Mouse (Mus musculus) heart, embryonic 14.5 days (tissue): ENCODE data around the gene Atp6v1g1. TPM values are rescaled to one million over a fixed set of nuclear protein-coding genes. Genes with fewer than 3 reads are reported as not detected.

Source experiments
- ATAC-seq: fragments of 200-750 bp; cut with Nextera tagmentation; 2 replicates; pipeline ENCODE4 v1.8.0; 2017; ENCODE audit warnings: low read depth, moderate TSS enrichment; ENCODE audit not compliant: insufficient number of reproducible peaks, insufficient read depth, low FRiP score
- H3K27ac ChIP-seq, 2 experiments: fragments of 200-500 bp in 1 of 2; fragments of 300-500 bp in 1 of 2; sonication (generic) in 1 of 2; replicated peaks in 1 of 2; 2 replicates each; pipeline ENCODE4 v1.5.1; 2012 to 2014; ENCODE audit warnings: low read depth in 2 of 2, low read length in 2 of 2, control low read depth in 1 of 2, mild to moderate bottlenecking in 1 of 2, mixed read lengths in 1 of 2; ENCODE audit not compliant: control insufficient read depth in 1 of 2, insufficient read depth in 1 of 2
- H3K27me3 ChIP-seq: fragments of 300-500 bp; sonication (generic); 2 replicates; pipeline ENCODE4 v1.6.1; 2014; ENCODE audit warnings: mild to moderate bottlenecking, low read length, control low read depth; ENCODE audit not compliant: control insufficient read depth, insufficient read depth
- H3K36me3 ChIP-seq: fragments of 300-500 bp; sonication (generic); 2 replicates; pipeline ENCODE4 v1.6.1; 2014; ENCODE audit warnings: mild to moderate bottlenecking, control low read depth, low read length, mixed read lengths; ENCODE audit not compliant: control insufficient read depth, insufficient read depth
- H3K4me1 ChIP-seq, 2 experiments: fragments of 200-500 bp in 1 of 2; fragments of 300-500 bp in 1 of 2; sonication (generic) in 1 of 2; 2 replicates each; pipeline ENCODE4 v1.6.1; 2012 to 2014; ENCODE audit warnings: low read length in 2 of 2, control low read depth in 1 of 2, mixed read lengths in 1 of 2; ENCODE audit not compliant: control insufficient read depth in 2 of 2, insufficient read depth in 2 of 2
- H3K4me2 ChIP-seq: fragments of 300-500 bp; sonication (generic); 2 replicates; pipeline ENCODE4 v1.6.1; 2014; ENCODE audit warnings: mild to moderate bottlenecking, low read length
- H3K4me3 ChIP-seq, 2 experiments: fragments of 200-500 bp in 1 of 2; fragments of 300-500 bp in 1 of 2; sonication (generic) in 1 of 2; 2 replicates each; pipeline ENCODE4 v1.5.1; 2012 to 2014; ENCODE audit warnings: low read length in 2 of 2, mild to moderate bottlenecking in 2 of 2, control low read depth in 1 of 2, low read depth in 1 of 2, moderate library complexity in 1 of 2; ENCODE audit not compliant: control insufficient read depth in 1 of 2, insufficient read depth in 1 of 2
- H3K9ac ChIP-seq: fragments of 300-500 bp; sonication (generic); 2 replicates; pipeline ENCODE4 v1.6.1; 2014; ENCODE audit warnings: mild to moderate bottlenecking, low read length
- H3K9me3 ChIP-seq: fragments of 300-500 bp; sonication (generic); 2 replicates; pipeline ENCODE4 v1.6.1; 2016; ENCODE audit warnings: low read length, control low read depth; ENCODE audit not compliant: control insufficient read depth
- WGBS: fragments of 180-500 bp; shearing (Covaris S2); extraction: QIAGEN DNeasy Blood & Tissue Kit; methylation state at CpG from one replicate; pipeline ENCODE4 v1.1.7; 2014; 5-methylcytosine and 5-hydroxymethylcytosine counted together
- polyA plus RNA-seq: library from polyadenylated mRNA; unstranded; fragments of >200 nt; fragmentation: Nextera tagmentation; extraction: Ambion mirVana; gene quantifications from 2 replicates; pipeline ENCODE4 v1.2.1, GENCODE M21; 2014

Gene Atp6v1g1
- polyA plus RNA-seq, 1 experiment from 2014 or later: 216 TPM

DNA sequence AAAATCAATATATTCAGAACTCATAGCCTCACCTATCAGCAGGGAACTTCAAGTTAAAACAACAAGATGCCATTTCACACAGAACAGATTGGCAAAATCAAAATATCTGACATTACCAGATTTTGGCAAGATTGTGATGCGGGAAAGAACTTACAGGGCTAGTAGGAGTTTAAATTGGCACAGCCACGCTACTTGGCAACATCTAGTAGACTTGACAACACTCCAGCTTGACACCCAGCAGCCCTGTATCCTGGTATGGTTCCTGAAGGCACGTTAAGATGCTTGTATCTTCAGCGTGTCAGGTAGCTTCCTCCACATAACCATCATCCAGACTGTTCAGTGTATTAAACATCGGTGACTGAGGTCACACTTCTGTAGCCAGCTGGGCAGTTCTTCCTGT, 37.1 kb upstream of the Atp6v1g1 start:
- ATAC-seq: no peak
- Histone ChIP-seq H3K9ac (no peak overlapping the region), H3K4me2 (no peak overlapping the region), H3K27ac (no peak overlapping the region), H3K36me3 (no peaks in the 10 kb centered on the region), H3K27me3 (no peaks in the 10 kb centered on the region), H3K4me1 (no peaks in the 10 kb centered on the region), H3K9me3 (no peaks in the 10 kb centered on the region), H3K4me3 (no peak overlapping the region)
- 64% methylated on average over 5 of the region's 5 CpGs for WGBS

DNA sequence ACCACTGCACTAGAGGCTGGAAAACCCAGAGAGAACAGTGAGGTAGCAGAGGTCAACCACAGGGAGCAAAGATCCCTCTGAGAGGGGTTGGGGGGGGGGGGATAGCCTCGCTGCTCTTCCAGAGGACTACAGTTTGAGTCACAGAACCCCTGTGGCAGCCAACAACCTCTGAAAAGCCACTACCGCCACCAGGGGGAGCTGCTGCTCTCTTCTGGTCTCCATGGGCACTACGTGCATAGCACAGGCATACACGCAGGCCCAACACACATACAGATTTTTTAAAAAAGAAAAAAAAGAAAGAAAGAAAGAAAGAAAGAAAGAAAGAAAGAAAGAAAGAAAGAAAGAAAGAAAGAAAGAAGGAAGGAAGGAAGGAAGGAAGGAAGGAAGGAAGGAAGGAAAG, 36.3 kb upstream of the Atp6v1g1 start:
- no peak for ATAC-seq
- 20% methylated on average over 4 of the region's 4 CpGs for WGBS

DNA sequence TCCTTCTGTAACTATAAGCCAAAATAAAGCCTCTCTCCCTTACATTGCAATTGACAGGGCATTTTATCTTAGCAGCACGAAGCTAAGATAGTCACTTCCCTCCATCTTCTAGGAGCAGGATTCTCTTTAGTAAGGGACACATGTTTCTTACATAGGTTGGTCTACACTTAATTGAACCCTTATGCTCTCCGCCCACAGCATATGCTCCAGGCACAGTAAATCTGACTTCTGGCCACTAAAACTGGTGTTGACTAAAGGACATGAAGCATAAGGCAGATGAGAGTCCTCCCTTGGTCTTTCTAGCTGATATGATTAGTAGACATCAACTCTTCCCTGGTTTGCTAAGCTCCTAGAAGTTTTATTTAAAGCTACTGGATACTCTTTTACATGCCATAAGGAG, 31.7 kb upstream of the Atp6v1g1 start:
- H3K9me3 ChIP-seq: no peaks in the 10 kb centered on the region
- no peaks in the 10 kb centered on the region for H3K4me1 ChIP-seq
- no peak overlapping the region for H3K4me2 ChIP-seq
- H3K9ac ChIP-seq: no peak overlapping the region
- no peak overlapping the region for H3K4me3 ChIP-seq
- 66% methylated on average over 2 of the region's 2 CpGs for WGBS
- H3K27me3 ChIP-seq: 0 out of 2 replicates have a peak, but pooled peaks cover 3% of the 10 kb centered on the region
- ATAC-seq: no peak
- no peak overlapping the region for H3K27ac ChIP-seq
- no peaks in the 10 kb centered on the region for H3K36me3 ChIP-seq

More for the DNA sequence above, 36.3 kb upstream of the Atp6v1g1 start:
- no peaks in the 10 kb centered on the region for H3K9me3 ChIP-seq
- no peaks in the 10 kb centered on the region for H3K27me3 ChIP-seq
- no peak overlapping the region for H3K27ac ChIP-seq
- no peak overlapping the region for H3K4me3 ChIP-seq
- H3K4me2 ChIP-seq: no peak overlapping the region
- H3K9ac ChIP-seq: no peak overlapping the region
- H3K4me1 ChIP-seq: no peaks in the 10 kb centered on the region
- H3K36me3 ChIP-seq: no peaks in the 10 kb centered on the region

DNA sequence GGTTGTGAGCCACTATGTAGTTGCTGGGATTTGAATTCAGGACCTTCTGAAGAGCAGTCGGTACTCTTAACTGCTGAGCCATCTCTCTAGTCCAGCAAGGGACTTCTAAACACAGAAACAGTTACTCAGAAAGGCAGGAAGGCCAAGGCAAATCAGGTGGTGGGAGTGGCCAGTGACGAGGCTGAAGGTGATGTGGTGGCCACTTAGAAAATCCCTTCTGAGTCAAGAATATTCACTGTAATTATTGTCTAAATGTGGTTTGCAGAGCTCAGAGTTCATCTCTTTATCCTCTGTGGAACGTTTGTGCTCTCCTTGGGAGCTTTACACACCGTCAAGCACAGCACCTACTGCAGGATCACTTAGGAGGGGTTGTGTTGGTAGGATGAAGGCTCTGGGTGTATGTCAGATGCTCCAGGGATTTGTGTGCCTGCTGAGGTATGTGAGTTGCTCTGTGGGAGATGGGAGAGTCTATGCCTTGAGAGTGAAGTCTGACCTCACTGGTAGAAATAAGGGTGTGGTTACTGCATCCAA, 30.1 kb upstream of the Atp6v1g1 start:
- H3K4me1 ChIP-seq: no peaks in the 10 kb centered on the region
- no peaks in the 10 kb centered on the region for H3K36me3 ChIP-seq
- no peaks in the 10 kb centered on the region for H3K9me3 ChIP-seq
- WGBS: 60% methylated on average over 4 of the region's 4 CpGs
- H3K27ac ChIP-seq: no peak overlapping the region
- H3K4me3 ChIP-seq: no peak overlapping the region
- H3K9ac ChIP-seq: no peak overlapping the region
- no peak for ATAC-seq
- H3K4me2 ChIP-seq: no peak overlapping the region
- 0 out of 2 replicates have a peak, but pooled peaks cover 3% of the 10 kb centered on the region for H3K27me3 ChIP-seq

- no peak for ATAC-seq
- 78% methylated on average over 5 of the region's 5 CpGs for WGBS
- H3K36me3 ChIP-seq: no peaks in the 10 kb centered on the region
- H3K4me2 ChIP-seq: no peak overlapping the region
- no peak overlapping the region for H3K4me3 ChIP-seq
- H3K27ac ChIP-seq: no peak overlapping the region
- H3K9me3 ChIP-seq: no peaks in the 10 kb centered on the region
- no peaks in the 10 kb centered on the region for H3K4me1 ChIP-seq
- H3K27me3 ChIP-seq: 0 out of 2 replicates have a peak, but pooled peaks cover 3% of the 10 kb centered on the region
- no peak overlapping the region for H3K9ac ChIP-seq
These were observed 29.6 kb upstream of the Atp6v1g1 start for GRCm38 (mm10) chr4:63515021-63515420.

GRCm38 (mm10) chr4:63521813-63522419, 22.7 kb upstream of the Atp6v1g1 start:
- Histone ChIP-seq H3K4me2 (no peak overlapping the region), H3K36me3 (no peaks in the 10 kb centered on the region), H3K4me3 (no peak overlapping the region), H3K27me3 (no peaks in the 10 kb centered on the region), H3K4me1 (no peaks in the 10 kb centered on the region), H3K27ac (no peak overlapping the region), H3K9ac (no peak overlapping the region), H3K9me3 (no peaks in the 10 kb centered on the region)
- no peak for ATAC-seq
- 74% methylated on average over 2 of the region's 2 CpGs for WGBS

- no peaks in the 10 kb centered on the region for H3K9me3 ChIP-seq
- no peaks in the 10 kb centered on the region for H3K36me3 ChIP-seq
- no peak overlapping the region for H3K27ac ChIP-seq
- H3K27me3 ChIP-seq: no peaks in the 10 kb centered on the region
- ATAC-seq: no peak
- no peak overlapping the region for H3K4me3 ChIP-seq
- no peak overlapping the region for H3K9ac ChIP-seq
- peaks cover 0 to 3% of the 10 kb centered on the region in 2 experiments; a peak in 1 of 4 replicates for H3K4me1 ChIP-seq
- no peak overlapping the region for H3K4me2 ChIP-seq
- 78% methylated on average over 8 of the region's 8 CpGs for WGBS
These were observed 19.1 kb upstream of the Atp6v1g1 start for GRCm38 (mm10) chr4:63525514-63525913.

DNA sequence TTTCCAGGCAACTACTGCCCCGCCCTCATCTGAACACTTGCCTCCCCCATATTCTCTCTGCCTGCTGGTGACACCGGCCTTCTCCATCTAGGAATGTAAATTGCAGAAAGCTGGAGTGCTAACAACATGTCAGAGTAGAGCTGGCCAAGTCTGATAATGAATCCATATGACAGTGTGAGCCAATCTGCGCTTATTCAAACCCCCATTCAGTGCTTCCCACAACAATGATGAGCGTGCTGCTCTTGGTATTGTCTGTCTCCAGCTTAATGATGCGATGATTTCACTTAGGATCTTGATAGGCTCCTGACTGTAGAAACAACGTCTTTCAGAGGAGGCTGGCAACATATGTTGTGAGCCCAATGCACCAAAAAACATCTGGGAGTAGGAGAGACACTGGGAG, 15.6 kb upstream of the Atp6v1g1 start:
- Histone ChIP-seq H3K9ac (no peak overlapping the region), H3K27me3 (no peaks in the 10 kb centered on the region), H3K9me3 (no peaks in the 10 kb centered on the region), H3K27ac (no peak overlapping the region), H3K4me1 (peaks cover 0 to 3% of the 10 kb centered on the region in 2 experiments; a peak in 1 of 4 replicates), H3K36me3 (no peaks in the 10 kb centered on the region), H3K4me2 (no peak overlapping the region), H3K4me3 (no peak overlapping the region)
- ATAC-seq: no peak
- 51% methylated on average over 6 of the region's 6 CpGs for WGBS
